Mouse (Mus musculus) right cerebral cortex, postnatal 25 days (tissue): Measurements from ENCODE around the gene Nr4a2.

Experiments used
- DNase-seq: peaks from one replicate; pipeline ENCODE4 v3.0.0; 2022

Gene Nr4a2

DNA sequence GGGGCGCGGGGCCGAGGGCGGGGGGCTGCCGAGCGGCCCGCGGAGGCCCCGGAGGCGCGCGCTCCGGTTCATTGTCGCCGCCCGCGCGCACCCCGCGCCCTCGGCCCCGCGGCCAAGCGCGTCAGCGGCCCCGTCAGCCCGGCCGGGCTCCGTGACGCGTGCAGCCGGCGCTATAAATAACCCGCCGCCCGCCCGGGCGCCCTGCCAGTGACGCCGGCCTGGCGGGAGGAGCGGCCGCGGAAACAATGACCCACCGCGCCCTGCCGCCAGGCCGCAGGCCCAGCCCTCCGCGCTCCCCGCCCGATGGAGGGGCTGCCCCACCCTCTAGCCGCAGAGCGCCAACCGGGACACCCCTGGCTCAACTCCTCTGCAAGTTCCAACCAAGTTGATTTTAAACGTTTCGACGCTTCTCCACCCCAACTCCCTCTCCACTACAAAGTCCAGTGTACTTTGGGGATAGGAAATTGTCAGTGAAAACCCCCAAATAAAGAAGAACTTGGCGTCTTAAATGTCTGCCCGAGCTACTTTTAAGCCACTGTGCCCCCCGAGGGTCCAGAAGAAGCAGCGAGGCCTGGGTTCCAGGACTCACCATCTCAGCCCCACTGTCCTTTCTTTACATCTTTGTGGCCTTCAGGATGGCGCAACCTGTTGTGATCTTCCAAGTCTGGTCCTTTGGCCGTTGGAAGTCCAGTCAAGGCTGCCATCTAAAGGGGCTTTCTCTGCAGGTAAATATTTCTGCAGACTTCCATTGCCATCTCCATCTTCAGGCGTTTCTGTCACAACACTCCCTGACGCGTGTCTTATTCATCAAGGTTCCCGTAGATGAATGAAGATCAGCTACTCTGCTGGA lies at the start of gene Nr4a2:
Gene Nr4a2 (minus strand): TSS at position 13 of the 850 bp plus-strand sequence.
- peak; percentile 68 for DNase-seq

DNA sequence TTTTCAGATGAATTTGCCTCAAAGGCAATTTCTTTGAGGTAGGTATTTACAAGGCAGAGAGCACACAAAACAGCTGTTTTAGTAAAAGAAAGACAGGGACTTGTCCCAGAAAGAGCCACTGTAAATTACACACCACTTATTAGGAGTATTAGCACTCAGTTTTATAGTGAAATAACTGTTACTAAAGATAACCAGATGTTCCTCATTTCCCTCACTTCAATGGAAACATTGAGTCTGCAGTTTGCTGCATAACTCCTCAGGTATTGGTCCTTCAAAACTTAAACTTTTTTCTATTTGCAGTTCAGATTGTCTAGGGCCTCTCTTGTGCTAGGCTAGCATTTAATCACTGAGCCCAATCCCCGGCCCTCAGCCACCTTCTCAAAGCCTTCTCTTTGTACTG lies 41.6 kb upstream of the Nr4a2 start:
- DNase-seq, result no peak

DNA sequence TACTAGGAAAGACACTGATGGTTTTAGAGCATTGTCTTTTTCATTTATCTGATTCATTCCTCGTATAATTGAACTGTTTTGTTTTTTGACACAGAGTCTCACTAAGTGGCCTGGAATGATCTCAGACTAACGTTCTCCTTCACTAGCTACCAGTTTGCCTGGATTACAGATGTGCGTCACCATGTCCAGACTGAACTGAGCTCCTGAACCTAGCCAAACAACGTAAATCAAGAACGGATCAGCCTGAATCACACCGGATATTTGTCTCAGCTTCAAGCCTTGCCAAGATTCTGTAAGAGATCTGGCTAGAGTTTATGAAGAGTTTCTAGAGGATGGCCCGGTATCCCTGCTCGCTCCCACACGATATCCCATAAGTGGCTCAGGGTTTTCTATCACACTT lies 33.0 kb upstream of the Nr4a2 start:
- no peak for DNase-seq

DNA sequence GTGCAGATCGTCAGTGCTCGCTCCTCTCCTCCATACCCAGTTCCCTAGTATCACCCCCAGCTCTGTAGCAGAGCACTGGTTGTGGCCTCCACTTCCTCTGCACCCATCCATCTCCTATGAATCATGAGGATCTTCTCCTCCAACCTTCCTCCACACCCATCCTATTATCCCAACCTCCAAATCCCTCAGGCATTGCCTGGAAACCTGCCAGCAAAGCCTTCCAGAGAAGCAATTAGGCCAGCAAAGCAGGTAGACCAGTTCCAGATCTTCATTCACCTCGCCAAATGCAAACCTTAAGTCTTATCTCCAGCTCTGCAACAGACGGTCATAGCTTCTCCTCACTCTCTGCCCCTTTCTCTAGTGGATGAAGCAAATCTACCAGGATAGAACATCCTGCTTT lies 26.0 kb upstream of the Nr4a2 start:
- no peak for DNase-seq

DNA sequence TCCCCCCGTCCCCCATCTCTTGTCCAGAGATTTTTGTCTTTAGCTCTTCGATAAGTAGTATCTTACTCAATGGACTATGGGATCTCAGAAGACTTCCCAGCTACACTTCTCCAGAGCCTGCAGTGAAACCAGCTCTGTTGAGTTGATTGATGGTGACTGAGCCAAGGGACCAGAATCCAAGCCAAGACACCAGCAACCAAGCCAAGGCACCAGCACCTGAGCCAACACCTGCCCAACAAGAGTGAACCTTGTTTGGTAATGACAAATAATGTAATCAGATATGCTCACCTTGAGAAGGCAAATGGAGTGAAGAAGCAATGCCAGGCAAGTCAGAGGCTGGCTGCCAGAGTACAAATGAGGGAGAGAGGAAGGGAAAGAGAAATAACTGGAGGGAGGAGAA lies 24.4 kb upstream of the Nr4a2 start:
- no peak for DNase-seq

DNA sequence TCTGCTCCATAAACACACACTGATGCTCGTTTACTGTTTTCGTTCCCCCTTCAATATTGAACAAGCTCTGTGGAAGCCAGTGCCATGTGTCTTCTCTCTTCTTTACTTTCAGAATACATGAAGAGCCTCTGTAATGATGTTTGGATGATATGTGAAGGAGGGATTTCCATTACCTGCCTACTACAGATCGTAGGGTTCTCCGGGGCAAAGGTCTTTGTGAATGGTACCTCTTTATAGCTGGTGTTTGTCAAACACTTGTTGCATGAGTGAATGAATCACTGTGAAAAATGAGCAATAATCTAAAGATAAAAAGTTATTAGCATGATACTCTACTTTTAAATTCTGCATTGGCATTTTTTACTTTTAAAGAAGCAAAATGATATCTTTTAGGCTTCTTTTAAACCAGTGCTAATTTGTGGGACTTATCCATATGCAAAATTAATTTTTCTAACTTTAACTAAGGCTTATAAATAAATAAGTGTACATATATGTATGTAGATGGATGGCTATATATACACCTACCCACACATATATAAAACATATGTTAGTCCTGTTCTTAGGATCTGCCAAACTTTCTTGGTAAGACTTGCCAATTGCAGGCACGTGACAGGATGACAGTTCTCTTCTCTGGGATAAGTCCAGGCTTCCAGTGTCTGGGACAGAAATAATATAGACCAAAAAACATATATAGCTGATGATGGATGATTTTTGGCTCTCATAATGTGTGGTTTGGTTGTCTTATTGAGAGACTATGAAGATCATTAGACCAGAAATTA lies 22.0 kb upstream of the Nr4a2 start:
- DNase-seq, result peak; percentile 8

DNA sequence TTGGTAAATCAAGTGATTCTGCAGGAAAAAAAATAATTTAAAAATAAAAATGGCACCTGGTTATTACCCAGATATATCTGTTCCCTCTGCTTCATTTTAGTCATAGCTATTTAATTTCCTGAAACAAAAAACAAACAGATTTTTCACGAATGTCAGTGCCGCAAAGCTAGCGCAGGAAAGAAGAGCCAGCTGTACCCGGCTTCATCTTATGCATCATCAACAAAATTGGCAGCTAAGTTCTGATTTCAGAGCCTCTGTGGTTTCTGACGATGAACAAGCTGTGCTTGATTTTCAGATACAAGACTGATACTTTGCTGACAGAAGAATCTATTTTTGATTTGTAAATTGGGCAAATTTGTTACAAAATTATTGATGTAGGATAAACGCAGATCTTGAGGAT lies 14.8 kb upstream of the Nr4a2 start:
- DNase-seq, result no peak

DNA sequence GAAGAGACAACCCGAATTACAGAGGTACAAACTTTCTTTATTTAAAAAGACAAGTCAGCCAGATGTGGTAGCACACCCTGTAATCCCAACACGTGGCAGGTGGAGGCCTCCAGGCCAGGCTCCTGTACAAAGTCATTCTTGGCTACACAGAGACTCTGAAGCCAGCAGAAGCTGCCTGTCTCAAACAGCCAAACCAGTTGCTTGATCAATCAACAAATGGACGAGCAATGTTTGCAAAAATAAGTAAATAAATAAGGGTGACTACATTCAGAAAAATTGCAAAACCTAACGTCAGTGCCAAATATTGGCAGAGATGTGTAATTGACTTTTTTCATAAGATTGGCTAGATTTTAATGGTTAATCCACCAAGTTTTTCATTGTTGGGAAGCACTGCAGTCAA lies 3.7 kb upstream of the Nr4a2 start:
- DNase-seq, result no peak

- no peak for DNase-seq
Measured at GRCm38 (mm10) chr2:57125891-57126290, 2.1 kb upstream of the Nr4a2 start.

- DNase-seq, result no peak
Measured at GRCm38 (mm10) chr2:57122986-57123980, 520 bp downstream of the Nr4a2 start.

DNA sequence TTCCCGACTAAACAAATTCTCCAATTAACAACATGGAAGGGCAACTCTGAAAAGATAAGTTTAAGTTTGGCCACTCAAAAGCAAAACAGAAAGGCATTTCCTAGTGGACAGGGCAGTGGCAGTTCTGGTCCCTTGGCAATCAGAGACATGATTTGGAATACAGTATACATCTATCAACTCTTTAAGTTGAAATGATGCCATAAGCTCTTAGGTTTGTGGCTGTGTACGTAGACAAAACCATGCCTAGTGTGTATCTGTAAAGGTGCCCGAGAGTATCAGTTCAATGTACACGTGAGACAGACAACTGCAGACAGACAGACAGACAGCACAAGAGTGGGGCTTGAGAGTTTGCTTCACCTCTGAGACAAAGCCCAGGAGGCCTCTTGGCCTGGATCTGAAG lies 2.7 kb downstream of the Nr4a2 start:
- DNase-seq, result no peak

DNA sequence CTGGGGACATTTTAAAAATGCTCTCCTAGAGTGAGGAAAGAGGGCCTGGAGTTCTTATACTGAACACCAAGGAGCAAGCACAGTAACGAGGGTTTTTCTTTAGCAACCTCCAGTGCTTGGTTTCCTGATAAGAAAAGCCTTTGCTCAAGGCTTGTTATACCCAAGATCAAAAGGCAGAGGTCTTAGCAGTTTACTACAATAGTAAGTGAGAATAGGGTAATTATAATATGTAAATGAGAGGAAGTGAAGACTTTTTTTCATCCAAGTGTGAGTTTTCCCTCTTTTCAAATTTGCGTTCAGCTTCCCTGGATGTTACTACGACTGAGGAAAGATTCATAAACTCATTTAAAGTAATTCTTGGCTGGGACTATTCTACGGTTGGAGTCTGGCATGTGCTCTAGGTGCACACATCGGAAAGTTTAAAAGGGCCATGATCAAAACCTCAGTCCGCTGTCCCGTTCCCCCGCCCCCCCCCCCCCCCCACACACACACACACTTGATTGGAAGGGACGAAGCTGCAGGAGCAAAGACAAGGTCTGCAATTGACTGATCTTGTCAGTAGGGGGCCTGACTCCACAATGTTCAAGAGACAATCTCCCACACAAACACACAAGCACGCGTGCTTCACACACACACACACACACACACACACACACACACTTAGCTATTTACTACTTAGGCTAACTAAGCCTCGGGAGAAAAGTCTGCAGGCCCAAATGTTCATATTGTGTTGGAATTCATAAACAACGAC lies 6.4 kb downstream of the Nr4a2 start:
- DNase-seq, result no peak

GRCm38 (mm10) chr2:57116366-57117200 lies 7.2 kb downstream of the Nr4a2 start:
- peak; percentile 73 for DNase-seq

DNA sequence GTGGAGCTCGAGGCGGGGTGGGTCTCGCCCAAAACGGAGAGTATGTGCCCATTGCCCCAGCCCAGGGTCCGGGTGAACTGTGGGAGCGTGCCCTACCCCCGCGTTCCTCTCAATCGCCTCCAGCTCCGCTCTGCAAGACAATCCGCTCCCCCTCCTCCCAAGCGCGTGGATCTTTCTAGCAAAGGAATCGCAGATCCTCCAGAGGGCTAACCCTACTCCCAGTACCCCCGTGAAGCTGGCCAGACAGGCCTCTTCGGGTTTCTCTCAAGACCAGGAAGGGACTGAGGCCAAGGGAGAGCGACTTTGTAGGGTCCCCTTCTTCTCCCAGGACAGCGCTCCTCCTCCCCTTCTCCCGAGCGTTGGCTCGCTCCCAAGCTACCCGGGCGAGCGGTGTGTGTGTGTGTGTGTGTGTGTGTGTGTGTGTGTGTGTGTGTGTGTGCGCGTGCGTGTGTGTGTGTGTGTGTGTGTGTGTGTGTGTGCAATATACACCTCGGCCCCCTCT lies 7.9 kb downstream of the Nr4a2 start:
- peak; percentile 51 for DNase-seq

GRCm38 (mm10) chr2:57115181-57115863 lies 8.5 kb downstream of the Nr4a2 start:
- no peak for DNase-seq

GRCm38 (mm10) chr2:57114211-57115151 lies 9.3 kb downstream of the Nr4a2 start:
- peak; percentile 89 for DNase-seq

DNA sequence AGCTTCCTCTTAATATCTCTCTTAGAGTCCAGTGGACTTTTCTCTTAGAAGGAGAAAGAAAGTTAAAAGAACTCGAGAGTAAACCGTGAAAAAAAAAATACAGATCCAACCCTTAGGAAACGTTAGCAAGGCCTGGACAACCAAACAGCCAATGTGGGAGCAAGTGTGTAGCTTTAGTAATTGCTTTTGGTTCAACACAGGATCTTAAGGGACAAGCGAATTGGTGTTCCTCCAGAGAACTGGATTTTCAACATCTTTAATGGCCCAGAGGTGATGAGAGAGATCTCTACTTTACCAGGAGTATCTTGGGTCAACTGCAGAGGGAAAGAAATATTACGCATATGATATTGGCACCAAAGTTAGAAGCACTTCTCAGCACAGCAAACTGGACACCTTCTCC lies 10.4 kb downstream of the Nr4a2 start:
- no peak for DNase-seq

GRCm38 (mm10) chr2:57112949-57113348 lies 10.9 kb downstream of the Nr4a2 start:
- DNase-seq, result no peak
